10 mouse cellular contexts compared by ENCODE assay signal in the genomic region with DNA sequence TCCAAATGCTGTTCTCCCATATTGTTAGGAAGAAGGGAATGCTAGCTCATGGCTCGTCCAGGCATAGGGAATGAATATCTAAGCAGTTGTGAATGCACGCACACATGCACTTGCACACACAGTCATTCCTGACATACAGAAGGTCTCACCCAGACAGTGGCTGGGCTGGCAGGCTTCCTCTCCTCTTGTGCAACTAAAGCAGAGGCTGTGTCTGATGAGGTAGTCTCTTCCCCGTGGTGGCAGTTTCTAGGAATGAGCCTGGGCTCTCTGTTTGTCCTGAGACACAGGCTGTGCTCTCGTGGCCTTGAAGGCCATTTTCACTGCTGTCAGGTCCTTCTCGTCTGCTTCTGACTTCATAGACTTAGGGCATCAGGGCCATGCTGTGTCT. TPM values are rescaled to one million over a fixed set of nuclear protein-coding genes. Genes with fewer than 3 reads are reported as not detected.
DNase-seq lines count a peak whose midpoint lies in the region; ATAC-seq lines count a peak whose summit lies in the region.
"Had no signal": no experiment of that assay in that cellular context is flagged by ENCODE, and none has a peak within 500 bp of the region (broad histone marks: within the 10 kb centered on the region; RNA-seq: fewer than 3 reads in every experiment).

No protein-coding gene starts in this region.

- ATAC-seq in kidney, embryonic 16.5 days (ENCODE audit: low FRiP score, low TSS enrichment) = no peak
- ATAC-seq: forebrain, embryonic 15.5 days had no signal

- H3K9ac ChIP-seq in kidney, embryonic 16.5 days (replicated peaks; ENCODE audit: low read length) = no peak overlapping the region
- H3K9ac ChIP-seq: forebrain, embryonic 15.5 days had no signal

- peaks cover 56% of the 10 kb centered on the region for H3K36me3 ChIP-seq in heart, embryonic 10.5 days
- H3K36me3 ChIP-seq in kidney, embryonic 16.5 days (ENCODE audit: insufficient read depth, low read length) = peaks cover 36% of the 10 kb centered on the region

- no peak for DNase-seq in heart, embryonic 10.5 days (ENCODE audit: low spot score)
- DNase-seq in heart, adult 9 months (ENCODE audit: low spot score in 2 of 2) = no peak
- DNase-seq in kidney, postnatal 25 days = no peak
- peak; percentile 31 for DNase-seq in ovary, postnatal 36 days (ENCODE audit: low spot score)
- DNase-seq in ovary, postnatal 10 days (ENCODE audit: low spot score) = no peak
- DNase-seq in lung, postnatal 10 days = peak; percentile 42
- no peak for DNase-seq in frontal cortex, postnatal 10 days (ENCODE audit: low spot score in 2 of 2)

- H3K9me3 ChIP-seq in heart, embryonic 10.5 days = no peaks in the 10 kb centered on the region
- H3K9me3 ChIP-seq in kidney, embryonic 16.5 days (ENCODE audit: low read length) = 0 out of 2 replicates have a peak, but pooled peaks cover 4% of the 10 kb centered on the region
- H3K9me3 ChIP-seq: forebrain, embryonic 15.5 days had no signal

- H3K27ac ChIP-seq in heart, embryonic 10.5 days = peak overlapping the region; percentile 38; the same call in 1 of the 2 replicates
- H3K27ac ChIP-seq in kidney, embryonic 16.5 days (ENCODE audit: low read length) = peak overlapping the region; percentile 32
- H3K27ac ChIP-seq: forebrain, embryonic 15.5 days had no signal

- H3K4me3 ChIP-seq in heart, embryonic 10.5 days = no peak overlapping the region
- H3K4me3 ChIP-seq in kidney, embryonic 16.5 days (ENCODE audit: low read length) = no peak overlapping the region
- H3K4me3 ChIP-seq: forebrain, embryonic 15.5 days had no signal

- no peak overlapping the region for H3K4me2 ChIP-seq in kidney, embryonic 16.5 days (replicated peaks; ENCODE audit: low read depth, low read length)
- H3K4me2 ChIP-seq: forebrain, embryonic 15.5 days had no signal

- 76% methylated on average over 5 of the region's 5 CpGs for WGBS in heart, embryonic 10.5 days
- WGBS in kidney, embryonic 16.5 days = 77% methylated on average over 5 of the region's 5 CpGs

- peaks cover 64% of the 10 kb centered on the region for H3K4me1 ChIP-seq in heart, embryonic 10.5 days
- H3K4me1 ChIP-seq in kidney, embryonic 16.5 days (ENCODE audit: insufficient read depth, low read length) = peaks cover 34% of the 10 kb centered on the region; the same call in 1 of the 2 replicates

- H3K27me3 ChIP-seq in heart, embryonic 10.5 days (ENCODE audit: insufficient read depth, poor library complexity, severe bottlenecking) = no peaks in the 10 kb centered on the region
- H3K27me3 ChIP-seq in kidney, embryonic 16.5 days (ENCODE audit: insufficient read depth, low read length) = no peaks in the 10 kb centered on the region
- H3K27me3 ChIP-seq: forebrain, embryonic 15.5 days; Patski had no signal

RNA-seq across cellular contexts. Expression of a gene that starts 13.7 kb away (rescaled TPM):
- polyA plus RNA-seq in heart, embryonic 10.5 days (2016; fragmentation: Nextera tagmentation; extraction: Ambion mirVana) = 37.5 and 44.9 TPM in 2 replicates
- 49.9 and 50.6 TPM in 2 replicates for polyA plus RNA-seq in kidney, embryonic 16.5 days (2015; fragmentation: Nextera tagmentation; extraction: Ambion mirVana)

Comparison
In these comparisons a context has a peak if more than half of its experiments do, and no peak if none do; other contexts are left out.
1. DNase-seq: peak in ovary, postnatal 36 days (single experiment) and lung, postnatal 10 days (single experiment); none in heart, embryonic 10.5 days (single experiment), heart, adult 9 months (0 of 2), kidney, postnatal 25 days (0 of 2), ovary, postnatal 10 days (single experiment) and frontal cortex, postnatal 10 days (0 of 2).